Mouse (Mus musculus) thymus, postnatal 14 days (tissue): ENCODE data around the gene Cib4.

Experiments used
- DNase-seq: peaks from one replicate; pipeline ENCODE4 v3.0.0; 2021

Gene Cib4

GRCm38 (mm10) chr5:30545698-30546097, at the start of gene Cib4:
Gene Cib4 (minus strand): TSS chr5:30545836.
- DNase-seq = no peak

DNA sequence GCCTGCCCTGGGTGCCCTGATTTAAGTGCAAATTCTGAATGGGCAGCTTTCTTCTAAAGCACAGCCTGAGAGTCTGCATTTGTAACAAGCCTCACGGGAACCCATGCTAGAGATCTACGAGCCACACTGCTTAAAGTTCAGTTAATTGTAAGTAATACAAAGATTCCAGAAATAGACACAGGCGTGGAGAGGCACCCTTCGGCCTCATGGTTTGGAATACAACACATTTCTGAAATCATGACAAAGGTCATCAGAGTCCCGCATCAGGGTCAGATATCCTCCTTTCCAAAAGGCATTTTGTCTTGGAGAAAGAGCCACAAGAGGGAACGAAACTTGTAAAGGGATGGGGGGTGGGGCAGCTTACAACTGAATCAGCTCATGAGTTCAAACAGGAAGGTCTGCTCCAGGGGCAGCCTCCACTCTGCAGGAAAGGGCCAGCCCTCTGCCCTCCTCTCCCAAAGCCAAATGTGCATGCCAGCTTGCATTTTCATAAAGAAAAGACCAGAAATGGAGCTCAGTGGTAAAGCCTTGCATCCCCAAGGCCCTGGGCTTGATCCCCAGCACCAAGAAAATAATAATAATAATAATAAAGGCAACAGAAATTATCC, 49.4 kb upstream of the Cib4 start:
- no peak for DNase-seq

DNA sequence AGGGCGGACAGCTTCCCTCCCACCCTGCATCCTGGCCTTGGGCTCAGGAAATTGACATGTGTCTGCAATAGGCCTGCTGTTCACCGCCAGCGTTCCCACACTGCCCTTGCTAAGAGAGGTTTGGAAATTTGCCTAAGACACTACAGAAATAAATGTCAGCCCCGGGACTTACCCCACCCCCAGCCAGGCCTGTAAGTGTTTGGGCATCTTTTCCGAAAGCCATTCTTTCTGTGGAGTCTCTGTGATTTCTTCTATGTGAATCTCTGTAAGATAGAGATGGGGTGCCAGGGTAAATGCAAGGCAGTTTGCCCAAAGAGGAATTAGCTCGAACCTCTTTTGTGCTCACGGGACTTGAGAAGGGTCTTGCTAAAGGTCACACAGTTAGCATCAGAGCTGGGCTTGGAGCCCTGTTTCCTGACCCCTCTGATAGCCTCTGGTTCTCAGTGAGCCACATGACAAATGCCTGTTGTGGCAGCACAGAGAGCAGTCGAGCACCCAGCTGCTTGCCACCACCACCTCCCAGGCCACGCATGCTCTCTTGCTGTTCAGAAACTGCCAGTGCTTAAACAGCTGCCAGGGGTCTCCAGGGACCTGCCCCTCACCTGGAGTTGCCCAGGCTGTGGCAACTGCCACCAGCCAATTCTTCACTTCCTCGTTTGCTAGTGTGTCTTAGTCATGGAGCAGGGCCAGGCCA, 48.3 kb upstream of the Cib4 start:
- DNase-seq = no peak

GRCm38 (mm10) chr5:30593360-30593759, 47.7 kb upstream of the Cib4 start:
- no peak for DNase-seq

GRCm38 (mm10) chr5:30592279-30592980, 46.8 kb upstream of the Cib4 start:
- DNase-seq = no peak

GRCm38 (mm10) chr5:30591786-30592185, 46.1 kb upstream of the Cib4 start:
- DNase-seq = no peak

DNA sequence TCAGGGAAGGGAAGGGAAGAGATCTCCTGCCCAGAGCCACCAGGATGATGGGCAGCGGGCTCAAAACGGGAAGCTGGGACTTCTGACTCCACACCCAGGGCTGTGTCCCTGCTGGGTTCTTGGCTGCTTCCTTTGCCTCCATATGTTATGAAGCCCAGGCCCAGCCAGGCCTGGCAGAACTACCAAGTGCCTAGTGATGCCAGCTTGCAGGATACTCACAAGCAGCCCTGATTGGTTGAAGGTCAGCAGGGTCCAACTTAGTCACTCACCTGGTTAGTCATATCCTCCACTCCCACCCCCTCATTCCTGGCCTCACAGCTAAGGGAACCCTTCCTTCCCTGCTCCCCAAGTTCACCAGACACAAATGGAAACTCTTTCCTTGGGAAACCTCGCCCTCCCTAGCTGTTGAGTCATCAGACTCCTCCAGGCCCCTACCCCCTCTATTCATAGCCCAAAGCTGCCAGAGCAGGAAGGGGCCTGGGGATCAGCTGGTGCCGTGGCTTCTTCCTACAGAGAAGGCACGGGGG, 45.6 kb upstream of the Cib4 start:
- no peak for DNase-seq

DNA sequence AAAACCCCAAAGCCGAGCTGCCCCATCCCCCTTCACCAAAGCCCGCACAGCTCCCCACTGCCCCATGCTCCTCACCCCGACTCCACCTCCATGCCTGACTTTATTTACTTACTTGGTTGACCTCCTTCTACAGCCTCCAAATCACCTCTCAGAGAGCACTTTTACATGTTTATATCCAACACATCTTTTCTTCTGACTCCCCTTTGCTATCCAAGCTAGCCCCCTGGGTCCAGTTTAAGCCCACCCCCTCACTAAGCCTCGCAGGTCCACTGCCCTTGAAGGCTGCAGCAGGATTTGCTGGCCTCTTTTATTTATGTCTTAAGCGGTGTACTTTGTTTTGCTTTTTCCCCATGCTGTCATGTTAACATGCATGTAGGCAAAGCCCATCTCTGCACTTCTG, 44.6 kb upstream of the Cib4 start:
- DNase-seq = no peak

- DNase-seq = no peak
These were observed 43.9 kb upstream of the Cib4 start for GRCm38 (mm10) chr5:30589546-30589945.

- DNase-seq = no peak
These were observed 43.4 kb upstream of the Cib4 start for GRCm38 (mm10) chr5:30589069-30589468.

DNA sequence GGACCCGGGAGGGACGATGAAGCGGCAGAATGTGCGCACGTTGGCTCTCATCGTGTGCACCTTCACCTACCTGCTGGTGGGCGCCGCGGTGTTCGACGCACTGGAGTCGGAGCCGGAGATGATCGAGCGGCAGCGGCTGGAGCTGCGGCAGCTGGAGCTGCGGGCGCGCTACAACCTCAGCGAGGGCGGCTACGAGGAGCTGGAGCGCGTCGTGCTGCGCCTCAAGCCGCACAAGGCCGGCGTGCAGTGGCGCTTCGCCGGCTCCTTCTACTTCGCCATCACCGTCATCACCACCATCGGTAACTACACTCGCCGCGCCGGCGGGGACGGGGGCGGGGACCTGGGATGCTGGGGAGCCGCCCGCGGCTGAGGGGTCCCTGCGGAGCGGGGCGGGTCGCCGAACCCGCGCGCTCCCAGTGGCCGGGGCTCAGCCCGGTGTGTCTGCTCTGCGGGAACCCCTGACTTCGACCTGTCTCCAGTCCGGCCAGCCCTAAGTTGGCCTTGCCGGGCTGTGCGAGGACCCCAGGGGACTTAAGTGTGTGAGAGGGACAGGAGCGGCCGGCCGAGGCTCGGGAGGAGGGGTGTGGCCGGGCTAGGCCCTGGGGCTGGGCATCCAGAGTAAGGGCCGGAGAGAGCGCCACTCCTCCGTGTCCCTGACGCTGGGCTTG, 42.8 kb upstream of the Cib4 start:
- no peak for DNase-seq

DNA sequence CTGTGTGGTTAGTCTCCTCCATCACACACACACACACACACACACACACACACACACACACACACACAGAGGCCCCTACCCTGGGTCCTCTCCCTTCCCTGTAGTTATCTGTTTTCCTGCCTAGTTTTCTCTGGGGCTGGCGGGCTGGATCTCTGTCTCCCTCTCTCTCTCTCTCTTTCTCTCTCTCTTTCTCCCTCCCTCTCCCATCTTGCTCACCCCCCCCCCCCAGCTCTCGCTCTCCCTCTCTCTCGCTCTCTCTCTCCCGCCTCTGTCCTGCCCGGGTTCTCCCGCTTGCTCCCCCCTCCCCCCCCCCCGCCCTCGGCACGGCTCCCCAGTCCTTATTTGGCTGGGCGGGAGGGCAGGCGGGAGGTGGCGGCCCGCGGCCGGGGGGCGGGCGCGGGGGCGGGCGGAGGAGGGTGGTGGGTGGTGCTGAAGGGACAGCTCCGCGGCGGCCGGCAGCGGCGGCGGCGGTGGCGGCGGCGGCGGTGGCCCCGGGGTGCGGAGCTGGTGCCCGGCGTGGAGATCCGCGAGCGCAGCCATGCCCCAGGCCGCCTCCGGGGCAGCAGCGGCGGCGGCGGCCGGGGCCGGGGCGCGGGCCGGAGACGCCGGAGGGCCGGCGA, 42.2 kb upstream of the Cib4 start, which contains the start of gene Kcnk3:
Gene Kcnk3, plus strand, starts transcription at position 490 of the 620 bp plus-strand sequence.
- DNase-seq = peak; percentile 43

DNA sequence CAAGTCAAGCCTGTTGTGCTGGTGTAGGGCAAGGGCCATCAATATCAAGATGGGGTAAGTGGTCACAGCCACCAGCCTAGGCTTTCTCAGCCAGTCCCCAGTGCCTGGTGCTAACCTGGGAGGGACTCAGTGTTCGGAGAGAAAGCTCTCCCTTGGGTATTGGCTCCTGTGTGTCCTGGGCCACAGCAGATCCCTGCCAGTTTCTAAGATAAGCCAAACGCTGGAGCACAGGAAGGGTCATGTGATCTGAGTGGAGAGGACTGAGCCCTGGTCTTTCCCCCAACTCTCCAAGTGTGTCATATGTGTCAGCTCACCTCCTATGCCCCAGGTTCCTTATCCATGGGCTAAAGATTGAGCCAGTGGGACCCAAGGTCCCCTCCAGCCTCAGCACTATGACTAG, 41.5 kb upstream of the Cib4 start:
- DNase-seq = no peak

GRCm38 (mm10) chr5:30586616-30587015, 41.0 kb upstream of the Cib4 start:
- no peak for DNase-seq

DNA sequence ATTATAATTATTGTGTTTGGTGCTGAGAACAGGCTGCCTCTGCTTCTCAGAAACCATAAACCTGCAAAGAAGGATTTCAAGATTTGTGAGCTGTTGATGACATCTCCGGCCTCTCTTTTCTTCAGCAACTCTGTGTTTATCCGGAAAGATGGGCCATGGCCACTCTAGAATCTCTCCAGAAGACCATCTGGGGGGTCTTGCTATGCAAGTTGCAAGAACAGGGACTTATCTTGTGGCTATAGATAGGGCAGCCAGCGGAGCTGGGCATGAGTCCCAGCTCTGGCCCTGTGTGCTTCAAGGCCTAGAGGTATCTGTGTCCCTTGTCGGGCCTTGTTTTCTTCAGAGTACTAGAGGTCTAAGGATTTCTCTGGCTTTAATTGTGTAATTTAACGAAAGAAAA, 36.4 kb upstream of the Cib4 start:
- no peak for DNase-seq

DNA sequence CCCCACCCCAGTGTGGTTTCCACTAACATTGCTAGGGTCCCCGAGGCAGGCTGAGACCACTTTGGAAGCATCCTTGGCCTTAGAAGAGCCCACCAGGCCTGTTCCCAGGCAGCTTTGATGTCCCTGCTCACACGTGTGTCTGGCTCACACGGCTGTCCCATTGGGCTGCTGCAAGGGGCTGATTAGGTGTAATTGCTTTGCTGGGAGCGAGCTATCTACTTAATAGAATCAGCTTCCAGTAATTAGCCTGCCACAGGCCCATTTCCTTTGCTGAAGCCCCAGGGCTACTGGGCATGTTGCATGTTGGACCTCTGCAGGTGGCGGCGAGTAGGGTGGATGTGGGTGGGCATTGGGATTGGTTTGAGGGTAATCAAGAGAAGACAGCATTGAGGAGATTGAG, 35.1 kb upstream of the Cib4 start:
- no peak for DNase-seq

DNA sequence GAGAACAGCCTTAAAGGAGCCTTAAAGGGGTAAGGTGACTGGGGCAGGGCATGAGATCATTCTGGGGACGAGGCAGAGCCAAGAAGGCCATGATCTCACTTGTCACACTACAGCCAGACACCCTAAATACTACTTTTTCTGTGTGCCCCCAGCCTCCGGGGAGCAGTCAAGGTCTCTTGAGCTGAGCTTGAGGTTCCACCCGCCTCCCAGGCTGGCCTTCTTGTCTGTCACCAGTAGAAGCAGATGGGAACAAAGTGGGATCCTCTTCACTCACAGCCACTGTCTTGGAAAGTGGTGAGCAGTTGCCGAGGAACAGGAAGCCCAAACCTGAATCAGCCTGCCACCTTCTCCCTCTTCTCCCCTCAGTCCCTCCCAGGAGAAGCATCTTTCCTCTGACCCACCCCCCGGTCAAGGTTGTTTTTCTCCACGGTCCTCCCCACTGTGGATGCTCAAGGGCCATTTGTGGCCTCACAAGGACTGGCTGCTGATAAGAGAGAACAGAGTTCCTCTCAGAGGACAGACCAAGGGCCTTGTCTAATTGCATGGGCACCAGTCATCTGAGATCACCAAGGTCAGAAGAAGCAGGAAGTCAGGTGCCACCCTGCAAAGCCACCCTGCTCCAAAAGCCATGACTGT, 32.9 kb upstream of the Cib4 start:
- DNase-seq = no peak

- DNase-seq = no peak
These were observed 32.1 kb upstream of the Cib4 start for GRCm38 (mm10) chr5:30577654-30578310.

GRCm38 (mm10) chr5:30577251-30577650, 31.6 kb upstream of the Cib4 start:
- no peak for DNase-seq

GRCm38 (mm10) chr5:30576233-30576632, 30.6 kb upstream of the Cib4 start:
- no peak for DNase-seq

DNA sequence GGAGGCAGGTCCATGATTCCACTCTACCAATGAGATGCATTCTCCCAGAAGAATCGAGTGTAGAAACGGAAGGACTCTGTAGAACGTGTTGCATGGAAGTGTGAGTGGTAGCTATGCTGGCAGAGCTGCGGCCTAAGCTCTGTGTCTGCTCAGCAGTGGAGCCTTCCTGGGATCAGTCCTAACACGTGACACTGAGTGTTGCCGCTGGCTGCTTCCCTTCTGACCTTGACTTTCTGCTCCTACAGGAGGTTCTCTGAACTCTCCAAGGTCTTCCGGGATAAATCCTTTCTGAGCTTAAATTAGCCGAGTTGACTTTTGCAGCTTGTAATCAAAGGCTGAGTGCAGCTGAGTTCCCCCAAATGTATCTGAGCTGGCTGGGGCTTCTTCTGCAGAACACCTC, 28.7 kb upstream of the Cib4 start:
- DNase-seq = no peak

DNA sequence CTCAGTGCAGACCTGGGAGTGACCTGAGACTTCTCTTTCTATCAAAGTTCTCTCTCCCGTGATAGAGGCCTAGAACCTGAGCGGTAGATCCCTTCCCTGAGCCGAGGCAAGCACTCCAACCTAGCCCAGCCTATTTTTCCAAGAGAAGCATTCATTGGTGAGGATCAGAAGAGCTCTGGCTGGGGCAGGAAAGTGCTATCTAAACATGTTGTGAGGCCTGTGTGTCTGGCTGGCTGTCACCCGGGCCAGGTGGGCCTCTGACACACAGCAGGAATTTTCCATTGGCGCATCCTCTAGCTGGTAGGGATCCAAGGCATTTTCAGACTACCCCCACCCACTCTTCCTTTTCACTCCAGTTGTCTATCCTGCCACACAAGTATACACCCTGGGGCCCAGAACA, 26.2 kb upstream of the Cib4 start:
- DNase-seq = no peak
